Mouse (Mus musculus): ENCODE data around the gene Tecta.

GRCm38 (mm10) chr9:42401486-42401885 lies 1.8 kb upstream of the Tecta start:
- TF ChIP-seq POLR2A (IDR thresholded peaks at IDR 0.05; ENCODE audit: borderline replicate concordance, control insufficient read depth, low read depth, low read length) (no peak), CTCF (IDR thresholded peaks at IDR 0.05; ENCODE audit: control insufficient read depth, insufficient read depth, low read length) (no peak)
